Mouse (Mus musculus) skeletal muscle tissue, adult 2 months (tissue): ENCODE data around the gene Zfp935.
"Not testable (repeated sequence)": the region's sequence is repeated elsewhere in the genome, so short reads cannot be mapped to it uniquely, and the experiment has no call there.

Source experiments
- DNase-seq: peaks from one replicate; pipeline ENCODE4 v3.0.0-alpha.2; 2012; ENCODE audit warnings: low read depth, low spot score

Gene Zfp935

GRCm38 (mm10) chr13:62558189-62559110, at the start of gene Zfp935:
TSS of gene Zfp935 (minus strand) at chr13:62558511.
- DNase-seq: not testable (repeated sequence)

GRCm38 (mm10) chr13:62571099-62571498, 12.8 kb upstream of the Zfp935 start, which contains the start of gene Zfp934:
TSS of gene Zfp934 (minus strand) at chr13:62571199.
- DNase-seq: not testable (repeated sequence)

GRCm38 (mm10) chr13:62561696-62562095, 3.4 kb upstream of the Zfp935 start:
- not testable (repeated sequence) for DNase-seq

- DNase-seq: not testable (repeated sequence)
These were observed 28.2 kb downstream of the Zfp935 start for GRCm38 (mm10) chr13:62530129-62530528.

GRCm38 (mm10) chr13:62510641-62511420, 47.5 kb downstream of the Zfp935 start:
- not testable (repeated sequence) for DNase-seq

- not testable (repeated sequence) for DNase-seq
These were observed 85.7 kb downstream of the Zfp935 start for GRCm38 (mm10) chr13:62472661-62473060.

- DNase-seq: not testable (repeated sequence)
These were observed 88.4 kb downstream of the Zfp935 start for GRCm38 (mm10) chr13:62469947-62470346.

GRCm38 (mm10) chr13:62466424-62467334, 91.6 kb downstream of the Zfp935 start, which contains the start of gene Gm49359:
TSS of gene Gm49359 (minus strand) at chr13:62466832.
- DNase-seq: peak; percentile 87
